Mouse (Mus musculus): ENCODE measurements around the gene Gfap. TPM values are rescaled to one million over a fixed set of nuclear protein-coding genes. Genes with fewer than 3 reads are reported as not detected.

Gene Gfap
- polyA plus RNA-seq, 2 experiments = 9.3 to 12.6 TPM

DNA sequence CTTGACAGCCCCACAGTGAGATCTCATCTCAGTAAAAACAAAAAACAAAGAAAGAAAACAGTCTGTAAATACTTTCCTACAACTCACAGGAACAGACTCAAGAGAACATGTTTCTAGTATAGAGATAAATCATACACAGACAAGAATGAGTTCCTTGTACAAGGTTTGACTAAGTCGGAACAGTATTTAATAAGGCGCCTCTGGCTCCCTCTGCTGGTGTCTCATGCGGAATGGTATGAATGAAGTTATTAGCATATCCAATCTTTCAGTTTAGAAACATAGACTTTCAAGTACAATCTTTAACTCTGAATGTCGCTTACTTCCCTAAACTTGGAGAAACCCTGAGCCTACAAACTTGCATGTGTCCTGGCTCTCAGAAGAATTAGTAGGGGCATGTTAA lies 36.4 kb downstream of the Gfap start:
- TF ChIP-seq EP300 (IDR thresholded peaks at IDR 0.05; ENCODE audit: low read depth) = no peak
- peak; percentile 52; the same call in 1 of the 2 replicates for TF ChIP-seq CTCF (IDR thresholded peaks at IDR 0.05; ENCODE audit: low read depth)
- 44% methylated on average over 4 of the region's 4 CpGs for WGBS (ENCODE audit: insufficient replicate concordance)
- Histone ChIP-seq H3K4me1 (replicated peaks; ENCODE audit: control insufficient read depth in 2 of 2, insufficient read depth in 2 of 2, low read length in 1 of 2) (no peaks in the 10 kb centered on the region), H3K4me2 (ENCODE audit: low read depth) (no peak overlapping the region), H3K4me3 (ENCODE audit: insufficient read depth in 1 of 2, low read depth in 2 of 2, low read length in 2 of 2) (no peak overlapping the region), H3K36me3 (replicated peaks; ENCODE audit: control insufficient read depth, insufficient read depth, low read depth) (peaks cover 69% of the 10 kb centered on the region), H3K27me3 (ENCODE audit: control insufficient read depth, insufficient read depth, low read length) (no peaks in the 10 kb centered on the region), H3K9me3 (ENCODE audit: control insufficient read depth, low read length) (no peaks in the 10 kb centered on the region), H3K27ac (no peak overlapping the region), H3K9ac (replicated peaks) (no peak overlapping the region)
- no peak for DNase-seq (ENCODE audit: low read depth in 3 of 3, low spot score in 3 of 3)
- no peak for ATAC-seq (ENCODE audit: insufficient read depth)

DNA sequence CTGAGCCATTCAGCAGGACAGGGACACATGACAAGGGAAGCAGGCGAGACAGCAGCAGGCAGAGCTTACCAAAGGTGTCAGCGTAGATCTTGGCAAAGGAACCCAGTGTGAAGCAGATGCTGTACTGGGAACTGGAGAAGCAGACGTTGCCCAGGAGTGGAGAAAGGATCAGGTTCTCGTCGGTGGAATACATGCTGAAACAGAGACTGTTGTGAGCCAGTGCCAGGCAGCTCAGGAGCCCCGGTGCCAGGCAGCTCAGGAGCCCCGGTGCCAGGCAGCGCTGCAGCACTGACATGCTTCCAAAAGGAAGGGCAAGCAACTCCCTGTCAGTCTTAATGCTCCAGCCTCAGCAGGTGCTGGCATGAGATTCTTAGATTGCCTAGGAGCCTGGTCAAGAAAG lies 40.8 kb downstream of the Gfap start:
- Histone ChIP-seq H3K4me1 (replicated peaks; ENCODE audit: control insufficient read depth in 2 of 2, insufficient read depth in 2 of 2, low read length in 1 of 2) (no peaks in the 10 kb centered on the region), H3K9ac (replicated peaks) (no peak overlapping the region), H3K27ac (no peak overlapping the region), H3K36me3 (replicated peaks; ENCODE audit: control insufficient read depth, insufficient read depth, low read depth) (peaks cover 67% of the 10 kb centered on the region), H3K9me3 (ENCODE audit: control insufficient read depth, low read length) (no peaks in the 10 kb centered on the region), H3K4me2 (ENCODE audit: low read depth) (no peak overlapping the region), H3K4me3 (ENCODE audit: insufficient read depth in 1 of 2, low read depth in 2 of 2, low read length in 2 of 2) (no peak overlapping the region), H3K27me3 (ENCODE audit: control insufficient read depth, insufficient read depth, low read length) (no peaks in the 10 kb centered on the region)
- TF ChIP-seq EP300 (IDR thresholded peaks at IDR 0.05; ENCODE audit: low read depth) = no peak
- no peak for TF ChIP-seq CTCF (IDR thresholded peaks at IDR 0.05; ENCODE audit: low read depth)
- ATAC-seq (ENCODE audit: insufficient read depth) (no peak), DNase-seq (ENCODE audit: low read depth in 3 of 3, low spot score in 3 of 3) (no peak)
- WGBS (ENCODE audit: insufficient replicate concordance) = 83% methylated on average over 8 of the region's 8 CpGs

DNA sequence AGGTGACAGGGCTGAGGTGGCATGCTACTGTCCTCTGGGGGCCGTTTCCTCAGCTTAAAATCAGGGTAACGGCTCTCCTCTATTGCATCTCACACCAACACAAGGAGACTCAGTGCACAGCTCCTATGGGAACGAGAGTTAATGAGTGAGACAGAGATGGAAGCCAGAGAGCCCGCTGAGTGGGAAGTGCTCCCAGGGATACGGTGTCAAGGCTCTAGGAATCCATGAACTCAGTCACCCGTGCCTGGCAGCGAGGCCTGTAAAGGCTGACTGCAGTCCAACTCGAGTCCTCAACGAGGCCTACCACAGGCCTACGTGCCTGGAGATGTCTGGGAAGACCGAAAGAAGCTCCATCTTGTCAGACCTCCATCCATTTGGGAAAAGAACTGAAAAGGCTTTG lies 41.8 kb downstream of the Gfap start:
- Histone ChIP-seq H3K9me3 (ENCODE audit: control insufficient read depth, low read length) (no peaks in the 10 kb centered on the region), H3K27me3 (ENCODE audit: control insufficient read depth, insufficient read depth, low read length) (no peaks in the 10 kb centered on the region), H3K4me3 (ENCODE audit: insufficient read depth in 1 of 2, low read depth in 2 of 2, low read length in 2 of 2) (no peak overlapping the region), H3K27ac (no peak overlapping the region), H3K4me2 (ENCODE audit: low read depth) (no peak overlapping the region), H3K4me1 (replicated peaks; ENCODE audit: control insufficient read depth in 2 of 2, insufficient read depth in 2 of 2, low read length in 1 of 2) (no peaks in the 10 kb centered on the region), H3K36me3 (replicated peaks; ENCODE audit: control insufficient read depth, insufficient read depth, low read depth) (peaks cover 68% of the 10 kb centered on the region), H3K9ac (replicated peaks) (no peak overlapping the region)
- 88% methylated on average over 11 of the region's 11 CpGs for WGBS (ENCODE audit: insufficient replicate concordance)
- no peak for ATAC-seq (ENCODE audit: insufficient read depth)
- no peak for DNase-seq (ENCODE audit: low read depth in 3 of 3, low spot score in 3 of 3)
- TF ChIP-seq CTCF (IDR thresholded peaks at IDR 0.05; ENCODE audit: low read depth) (no peak), EP300 (IDR thresholded peaks at IDR 0.05; ENCODE audit: low read depth) (no peak)

GRCm38 (mm10) chr11:102855941-102856340 lies 44.8 kb downstream of the Gfap start:
- H3K9me3 ChIP-seq (ENCODE audit: control insufficient read depth, low read length) = no peaks in the 10 kb centered on the region
- no peak for DNase-seq (ENCODE audit: low read depth in 3 of 3, low spot score in 3 of 3)
- 74% methylated on average over 6 of the region's 6 CpGs for WGBS (ENCODE audit: insufficient replicate concordance)

GRCm38 (mm10) chr11:102853760-102854159 lies 47.0 kb downstream of the Gfap start:
- Histone ChIP-seq H3K4me2 (ENCODE audit: low read depth) (no peak overlapping the region), H3K36me3 (replicated peaks; ENCODE audit: control insufficient read depth, insufficient read depth, low read depth) (peaks cover 65% of the 10 kb centered on the region), H3K4me1 (replicated peaks; ENCODE audit: control insufficient read depth in 2 of 2, insufficient read depth in 2 of 2, low read length in 1 of 2) (no peaks in the 10 kb centered on the region), H3K27me3 (ENCODE audit: control insufficient read depth, insufficient read depth, low read length) (no peaks in the 10 kb centered on the region), H3K9ac (replicated peaks) (no peak overlapping the region), H3K4me3 (ENCODE audit: insufficient read depth in 1 of 2, low read depth in 2 of 2, low read length in 2 of 2) (no peak overlapping the region), H3K9me3 (ENCODE audit: control insufficient read depth, low read length) (no peaks in the 10 kb centered on the region), H3K27ac (no peak overlapping the region)
- ATAC-seq (ENCODE audit: insufficient read depth) = no peak
- peak in 1 of 3 experiments; percentile 19 for DNase-seq (ENCODE audit: low read depth in 3 of 3, low spot score in 3 of 3)
- TF ChIP-seq EP300 (IDR thresholded peaks at IDR 0.05; ENCODE audit: low read depth) = no peak
- peak; percentile 72 for TF ChIP-seq CTCF (IDR thresholded peaks at IDR 0.05; ENCODE audit: low read depth)

More at GRCm38 (mm10) chr11:102855941-102856340, 44.8 kb downstream of the Gfap start:
- H3K27ac ChIP-seq = no peak overlapping the region
- no peaks in the 10 kb centered on the region for H3K27me3 ChIP-seq (ENCODE audit: control insufficient read depth, insufficient read depth, low read length)
- no peak for ATAC-seq (ENCODE audit: insufficient read depth)
- H3K36me3 ChIP-seq (replicated peaks; ENCODE audit: control insufficient read depth, insufficient read depth, low read depth) = peaks cover 70% of the 10 kb centered on the region
- H3K4me3 ChIP-seq (ENCODE audit: insufficient read depth in 1 of 2, low read depth in 2 of 2, low read length in 2 of 2) = no peak overlapping the region
- H3K9ac ChIP-seq (replicated peaks) = no peak overlapping the region
- TF ChIP-seq EP300 (IDR thresholded peaks at IDR 0.05; ENCODE audit: low read depth) (no peak), CTCF (IDR thresholded peaks at IDR 0.05; ENCODE audit: low read depth) (no peak)
- no peaks in the 10 kb centered on the region for H3K4me1 ChIP-seq (replicated peaks; ENCODE audit: control insufficient read depth in 2 of 2, insufficient read depth in 2 of 2, low read length in 1 of 2)
- H3K4me2 ChIP-seq (ENCODE audit: low read depth) = no peak overlapping the region
